Comparison of ENCODE assay signal across 8 mouse cellular contexts in the genomic region with DNA sequence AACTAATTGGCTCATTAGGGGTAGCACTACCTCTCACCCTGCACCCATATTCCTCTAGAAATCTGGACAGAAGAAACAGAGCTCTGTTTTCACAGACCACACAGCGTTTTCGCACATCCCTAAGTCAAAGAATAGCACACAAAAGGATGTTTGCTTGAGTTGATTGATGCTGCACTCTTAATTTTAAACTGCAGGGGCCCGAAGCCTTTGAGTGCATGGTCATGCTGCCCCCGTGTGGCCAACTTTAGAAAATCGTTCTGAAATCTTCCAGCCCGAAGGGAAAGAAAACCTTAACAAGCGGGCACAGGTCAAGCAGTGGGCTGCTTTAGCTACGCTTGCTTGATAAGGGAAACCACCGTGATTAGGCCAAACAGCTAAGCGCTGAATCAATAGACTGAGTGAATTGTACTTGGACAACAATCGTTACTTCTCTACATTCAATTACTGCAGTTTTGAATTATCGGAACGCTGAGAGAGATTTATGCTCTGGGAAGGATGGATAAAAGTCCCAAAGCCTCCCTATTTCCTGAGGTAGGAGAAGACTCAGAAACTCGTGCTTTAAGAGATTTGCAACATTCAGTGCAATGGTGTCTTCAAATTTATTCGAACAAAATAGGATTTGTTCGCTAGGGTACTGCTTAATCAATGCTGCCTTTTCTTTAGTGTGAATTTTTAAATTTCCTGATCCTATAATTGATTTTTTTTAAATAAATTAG.
DNase-seq lines count a peak whose midpoint lies in the region; ATAC-seq lines count a peak whose summit lies in the region.

No protein-coding gene starts in this region.

- DNase-seq in NIH3T3 (ENCODE audit: low read depth) = peak; percentile 83
- DNase-seq in cerebellum, adult 9-10 months = peak; percentile 50
- peak; percentile 39 to 73 for DNase-seq in frontal cortex, postnatal 10 days (ENCODE audit: low spot score in 2 of 2)
- peak; percentile 88 to 91 for DNase-seq in layer of hippocampus, postnatal 10 days (ENCODE audit: low spot score in 2 of 2)
- DNase-seq in lung, postnatal 36 days = peak; percentile 61
- DNase-seq in retina, postnatal 7 days (ENCODE audit: low read depth, low spot score) = peak; percentile 79
- peak; percentile 16 for DNase-seq in urinary bladder, postnatal 10 days (ENCODE audit: low spot score)

- ATAC-seq in hindbrain, embryonic 13.5 days (ENCODE audit: low FRiP score) = peak; percentile 92

- no peaks in the 10 kb centered on the region for H3K9me3 ChIP-seq in hindbrain, embryonic 13.5 days

- H3K4me1 ChIP-seq in hindbrain, embryonic 13.5 days (replicated peaks) = no peaks in the 10 kb centered on the region

- peak overlapping the region; percentile 45 for H3K4me2 ChIP-seq in hindbrain, embryonic 13.5 days

- 16% methylated on average over 16 of the region's 16 CpGs for WGBS in hindbrain, embryonic 13.5 days

- peak overlapping the region; percentile 52; the same call in 1 of the 2 replicates for H3K27ac ChIP-seq in hindbrain, embryonic 13.5 days

- H3K36me3 ChIP-seq in hindbrain, embryonic 13.5 days = no peaks in the 10 kb centered on the region

- H3K27me3 ChIP-seq in hindbrain, embryonic 13.5 days = no peaks in the 10 kb centered on the region

- H3K9ac ChIP-seq in hindbrain, embryonic 13.5 days = peak overlapping the region; percentile 35; the same call in 1 of the 2 replicates

- peak overlapping the region; percentile 17; the same call in 1 of the 2 replicates for H3K4me3 ChIP-seq in hindbrain, embryonic 13.5 days

Comparison
In these comparisons a context has a peak if more than half of its experiments do, and no peak if none do; other contexts are left out.
1. Peak in every context shown above with its lines: DNase-seq, ATAC-seq, H3K4me3 ChIP-seq and H3K27ac ChIP-seq.
2. DNase-seq: peak in every context shown above with its lines; median percentile 90 in layer of hippocampus, postnatal 10 days; 83 in NIH3T3; 79 in retina, postnatal 7 days; 61 in lung, postnatal 36 days; 56 in frontal cortex, postnatal 10 days; 50 in cerebellum, adult 9-10 months; 16 in urinary bladder, postnatal 10 days.